In genomic region chr10:81495151-81495550, GRCm38 (mm10) we compare ENCODE assay signal across 8 mouse cellular contexts. TPM values are rescaled to one million over a fixed set of nuclear protein-coding genes. Genes with fewer than 3 reads are reported as not detected.
A peak's percentile ranks its signal among the peaks of the same experiment; 100 is the strongest.
DNase-seq lines count a peak whose midpoint lies in the region; ATAC-seq and TF ChIP-seq lines count a peak whose summit lies in the region.

No protein-coding gene starts in this region.

- H3K4me3 ChIP-seq in heart, embryonic 11.5 days (ENCODE audit: low read depth, low read length): peak overlapping the region; percentile 90
- peak overlapping the region; percentile 97 for H3K4me3 ChIP-seq in E14TG2a.4 (replicated peaks; ENCODE audit: low read length)
- H3K4me3 ChIP-seq in forebrain, embryonic 16.5 days (replicated peaks; ENCODE audit: low read length): peak overlapping the region; percentile 75
- H3K4me3 ChIP-seq in liver, embryonic 16.5 days (ENCODE audit: low read depth, low read length): peak overlapping the region; percentile 83

- H3K9me3 ChIP-seq in heart, embryonic 11.5 days (replicated peaks; ENCODE audit: control insufficient read depth, low read length): no peaks in the 10 kb centered on the region
- no peaks in the 10 kb centered on the region for H3K9me3 ChIP-seq in E14TG2a.4 (ENCODE audit: low read length)
- no peaks in the 10 kb centered on the region for H3K9me3 ChIP-seq in forebrain, embryonic 16.5 days (ENCODE audit: control insufficient read depth, low read length)
- H3K9me3 ChIP-seq in liver, embryonic 16.5 days (replicated peaks; ENCODE audit: control insufficient read depth, low read length): no peaks in the 10 kb centered on the region

- peaks cover 25% of the 10 kb centered on the region for H3K36me3 ChIP-seq in heart, embryonic 11.5 days (ENCODE audit: control insufficient read depth, insufficient read depth, low read length)
- peaks cover 50% of the 10 kb centered on the region for H3K36me3 ChIP-seq in E14TG2a.4 (ENCODE audit: insufficient read depth, low read length)
- peaks cover 7% of the 10 kb centered on the region; the same call in 1 of the 2 replicates for H3K36me3 ChIP-seq in forebrain, embryonic 16.5 days (ENCODE audit: control insufficient read depth, insufficient read depth)
- H3K36me3 ChIP-seq in liver, embryonic 16.5 days (ENCODE audit: control insufficient read depth, insufficient read depth): peaks cover 22% of the 10 kb centered on the region

- WGBS in heart, embryonic 11.5 days (ENCODE audit: insufficient replicate concordance): 70% methylated on average over 6 of the region's 6 CpGs
- WGBS in forebrain, embryonic 16.5 days: 74% methylated on average over 6 of the region's 6 CpGs
- 34% methylated on average over 6 of the region's 6 CpGs for WGBS in liver, embryonic 16.5 days (ENCODE audit: insufficient replicate concordance)

- no peaks in the 10 kb centered on the region for H3K27me3 ChIP-seq in heart, embryonic 11.5 days (ENCODE audit: control insufficient read depth, insufficient read depth, low read length)
- H3K27me3 ChIP-seq in E14TG2a.4 (ENCODE audit: insufficient read depth, low read length): no peaks in the 10 kb centered on the region
- H3K27me3 ChIP-seq in forebrain, embryonic 16.5 days (replicated peaks; ENCODE audit: control insufficient read depth, insufficient read depth, low read length): no peaks in the 10 kb centered on the region
- no peaks in the 10 kb centered on the region for H3K27me3 ChIP-seq in liver, embryonic 16.5 days (ENCODE audit: control insufficient read depth, insufficient read depth, low read depth, low read length)

- peaks cover 16% of the 10 kb centered on the region for H3K4me1 ChIP-seq in heart, embryonic 11.5 days (ENCODE audit: control insufficient read depth, insufficient read depth, low read length)
- peaks cover 81% of the 10 kb centered on the region for H3K4me1 ChIP-seq in E14TG2a.4 (replicated peaks; ENCODE audit: low read depth, low read length)
- H3K4me1 ChIP-seq in forebrain, embryonic 16.5 days (replicated peaks; ENCODE audit: control insufficient read depth, insufficient read depth, low read length): peaks cover 19% of the 10 kb centered on the region
- H3K4me1 ChIP-seq in liver, embryonic 16.5 days (ENCODE audit: control insufficient read depth, low read depth, low read length): peaks cover 50% of the 10 kb centered on the region

- no peak for DNase-seq in heart, postnatal 14 days
- no peak for DNase-seq in natural killer cell, adult 2 months (ENCODE audit: low spot score in 2 of 2)
- no peak for DNase-seq in cerebellum, adult 11-12 months
- no peak for DNase-seq in adrenal gland, adult 18-20 months (ENCODE audit: low spot score in 2 of 2)

- no peak for TF ChIP-seq CTCF in E14TG2a.4 (conservative IDR thresholded peaks at IDR 0.05; ENCODE audit: low read length)

- no peak for ATAC-seq in heart, embryonic 11.5 days (replicated peaks; ENCODE audit: insufficient number of reproducible peaks, low FRiP score, low TSS enrichment)
- no peak for ATAC-seq in forebrain, embryonic 16.5 days
- ATAC-seq in liver, embryonic 16.5 days (ENCODE audit: low read depth): no peak

- H3K9ac ChIP-seq in heart, embryonic 11.5 days (ENCODE audit: low read depth, low read length): peak overlapping the region; percentile 91
- H3K9ac ChIP-seq in forebrain, embryonic 16.5 days (replicated peaks; ENCODE audit: low read depth, low read length): peak overlapping the region; percentile 75
- peak overlapping the region; percentile 91 for H3K9ac ChIP-seq in liver, embryonic 16.5 days (ENCODE audit: low read depth, low read length)

- intact Hi-C loops in heart, postnatal 14 days (cut with DNase I): no loop called here

- no peak overlapping the region for H3K27ac ChIP-seq in heart, embryonic 11.5 days (ENCODE audit: low read depth, low read length)
- no peak overlapping the region for H3K27ac ChIP-seq in forebrain, embryonic 16.5 days (ENCODE audit: low read length)
- no peak overlapping the region for H3K27ac ChIP-seq in liver, embryonic 16.5 days (ENCODE audit: low read length)

- peak overlapping the region; percentile 98 for H3K4me2 ChIP-seq in heart, embryonic 11.5 days
- H3K4me2 ChIP-seq in forebrain, embryonic 16.5 days (ENCODE audit: low read length): peak overlapping the region; percentile 77
- H3K4me2 ChIP-seq in liver, embryonic 16.5 days (ENCODE audit: low read depth, low read length): peak overlapping the region; percentile 94

RNA-seq across cellular contexts. Expression of gene Ncln, which starts 1.0 kb away (rescaled TPM):
- polyA plus RNA-seq in heart, embryonic 11.5 days (2014; fragmentation: Nextera tagmentation; extraction: Ambion mirVana): 40.9 and 49.0 TPM in 2 replicates
- 10 to 100 TPM; 55.4 to 62.0 TPM for total RNA-seq in heart, postnatal 14 days (2021)
- polyA plus RNA-seq in forebrain, embryonic 16.5 days (2015; fragmentation: Nextera tagmentation; extraction: Ambion mirVana): 70.4 and 80.9 TPM in 2 replicates
- 39.3 and 47.1 TPM in 2 replicates for polyA plus RNA-seq in liver, embryonic 16.5 days (2015; fragmentation: Nextera tagmentation; extraction: Ambion mirVana)
- total RNA-seq in adrenal gland, adult 18-20 months (2021): 100 to 1,000 TPM; 106 to 118 TPM

RNA-seq across cellular contexts. Expression of gene S1pr4, which starts 4.8 kb away (rescaled TPM):
- 0.56 and 0.79 TPM in 2 replicates for polyA plus RNA-seq in heart, embryonic 11.5 days (2014; fragmentation: Nextera tagmentation; extraction: Ambion mirVana)
- 1 to 10 TPM in 1 of 2 experiments, under 1 TPM in 1; 0.96 to 1.2 TPM for total RNA-seq in heart, postnatal 14 days (2021)
- 0.40 and 0.53 TPM in 2 replicates for polyA plus RNA-seq in forebrain, embryonic 16.5 days (2015; fragmentation: Nextera tagmentation; extraction: Ambion mirVana)
- polyA plus RNA-seq in liver, embryonic 16.5 days (2015; fragmentation: Nextera tagmentation; extraction: Ambion mirVana): 4.8 and 5.3 TPM in 2 replicates
- total RNA-seq in adrenal gland, adult 18-20 months (2021): 1 to 10 TPM; 1.3 to 1.4 TPM

RNA-seq across cellular contexts. Expression of gene Celf5, which starts 12.6 kb away (rescaled TPM):
- polyA plus RNA-seq in heart, embryonic 11.5 days (2014; fragmentation: Nextera tagmentation; extraction: Ambion mirVana): 0.19 and 0.31 TPM in 2 replicates
- total RNA-seq in heart, postnatal 14 days (2021): under 1 TPM; 0.15 to 0.19 TPM
- polyA plus RNA-seq in forebrain, embryonic 16.5 days (2015; fragmentation: Nextera tagmentation; extraction: Ambion mirVana): 75.3 and 93.0 TPM in 2 replicates
- 0.05 TPM in 1 of 2 replicates, not detected in the other for polyA plus RNA-seq in liver, embryonic 16.5 days (2015; fragmentation: Nextera tagmentation; extraction: Ambion mirVana)
- total RNA-seq in adrenal gland, adult 18-20 months (2021): under 1 TPM; 0.42 to 0.50 TPM

RNA-seq across cellular contexts. Expression of gene Gna15, which starts 28.9 kb away (rescaled TPM):
- 2.5 and 3.4 TPM in 2 replicates for polyA plus RNA-seq in heart, embryonic 11.5 days (2014; fragmentation: Nextera tagmentation; extraction: Ambion mirVana)
- total RNA-seq in heart, postnatal 14 days (2021): under 1 TPM; 0.73 to 0.76 TPM
- 0.42 and 0.76 TPM in 2 replicates for polyA plus RNA-seq in forebrain, embryonic 16.5 days (2015; fragmentation: Nextera tagmentation; extraction: Ambion mirVana)
- polyA plus RNA-seq in liver, embryonic 16.5 days (2015; fragmentation: Nextera tagmentation; extraction: Ambion mirVana): 4.3 and 4.4 TPM in 2 replicates
- total RNA-seq in adrenal gland, adult 18-20 months (2021): 1 to 10 TPM; 1.7 to 2.6 TPM

RNA-seq across cellular contexts. Expression of gene Nfic, which starts 39.7 kb away (rescaled TPM):
- polyA plus RNA-seq in heart, embryonic 11.5 days (2014; fragmentation: Nextera tagmentation; extraction: Ambion mirVana): 28.1 and 29.8 TPM in 2 replicates
- total RNA-seq in heart, postnatal 14 days (2021): 100 to 1,000 TPM; 133 TPM
- polyA plus RNA-seq in forebrain, embryonic 16.5 days (2015; fragmentation: Nextera tagmentation; extraction: Ambion mirVana): 25.4 and 27.0 TPM in 2 replicates
- 10.2 and 12.0 TPM in 2 replicates for polyA plus RNA-seq in liver, embryonic 16.5 days (2015; fragmentation: Nextera tagmentation; extraction: Ambion mirVana)
- total RNA-seq in adrenal gland, adult 18-20 months (2021): 10 to 100 TPM; 69.1 to 78.7 TPM

Comparison
In these comparisons a context has a peak if more than half of its experiments do, and no peak if none do; other contexts are left out.
1. RNA of gene Celf5, which starts 12.6 kb away (polyA plus RNA-seq): 75.3 to 93.0 TPM in forebrain, embryonic 16.5 days; 0.19 to 0.31 TPM in heart, embryonic 11.5 days and 0.05 TPM in liver, embryonic 16.5 days; every median in the first group is over 10 times any median in the second.
2. Peak in every context shown above with its lines, with median percentiles within 50 percentile points of each other: H3K4me2 ChIP-seq, H3K4me3 ChIP-seq and H3K9ac ChIP-seq.